Mouse (Mus musculus): Measurements from ENCODE around the gene Klc3. TPM values are rescaled to one million over a fixed set of nuclear protein-coding genes. Genes with fewer than 3 reads are reported as not detected.
A peak's percentile ranks its signal among the peaks of the same experiment; 100 is the strongest.

Gene Klc3
- polyA plus RNA-seq (2016; fragmentation: Nextera tagmentation; extraction: Ambion mirVana) = 3.6 and 4.8 TPM in 2 replicates

DNA sequence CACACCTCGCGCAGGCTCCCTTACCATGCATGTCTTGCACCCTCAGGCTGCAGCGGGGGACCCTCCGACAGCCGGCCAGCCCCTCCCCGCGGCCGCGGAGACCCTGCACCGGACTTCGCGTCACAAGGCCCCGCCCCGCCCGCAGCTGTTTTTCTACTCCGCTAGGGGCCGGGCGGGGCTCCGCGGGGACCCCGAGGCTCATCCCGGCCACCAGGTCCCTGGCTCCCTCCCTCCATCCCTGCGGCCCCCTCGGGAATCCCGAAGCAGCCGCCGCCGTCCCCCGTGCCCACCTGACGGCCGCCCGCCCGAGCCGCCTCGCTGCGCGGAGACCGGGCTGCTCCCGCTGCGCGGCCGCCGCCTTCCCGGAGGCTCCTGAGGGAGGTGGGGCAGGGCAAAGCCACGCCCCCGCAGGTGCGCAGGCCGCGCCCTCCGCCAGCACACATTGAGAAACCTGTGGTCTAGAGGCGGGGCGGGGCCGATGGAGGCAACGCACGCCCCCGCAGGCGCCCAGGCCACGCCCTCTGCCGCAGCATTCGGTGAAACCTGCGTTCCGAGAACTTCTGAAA, at the start of gene Klc3:
TSS of gene Klc3 (minus strand) at position 374 of the 566 bp plus-strand sequence.
- DNase-seq (ENCODE audit: extremely low spot score, low spot score) = peak; percentile 41
- Histone ChIP-seq H3K4me1 (peaks cover 28% of the 10 kb centered on the region), H3K36me3 (replicated peaks) (no peaks in the 10 kb centered on the region), H3K27ac (peak within 1 kb of the TSS; percentile 62), H3K4me3 (peak within 1 kb of the TSS; percentile 75), H3K27me3 (ENCODE audit: poor library complexity, severe bottlenecking) (peaks cover 83% of the 10 kb centered on the region), H3K9me3 (peaks cover 9% of the 10 kb centered on the region)
- WGBS = under 1% methylated on average over 62 of the region's 62 CpGs

DNA sequence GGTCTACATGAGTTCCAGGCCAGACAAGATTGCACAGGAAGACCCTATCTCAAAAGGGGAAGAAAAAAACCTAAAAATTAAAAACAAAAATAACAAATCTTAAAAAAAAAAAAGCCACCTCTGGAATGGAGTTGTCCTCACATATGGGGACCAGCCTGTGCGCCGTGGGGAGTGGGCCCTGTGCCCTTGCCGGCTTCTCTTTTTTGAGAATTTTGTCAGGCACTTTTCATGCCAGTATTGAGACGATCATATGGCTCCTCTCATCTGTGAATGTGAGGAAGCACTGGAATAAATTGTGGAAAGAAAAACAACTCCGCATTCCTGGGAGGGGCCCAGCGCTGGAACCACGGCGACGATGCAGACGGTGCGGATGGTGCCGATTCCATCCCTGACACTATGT, 45.3 kb upstream of the Klc3 start:
- WGBS = 91% methylated on average over 12 of the region's 12 CpGs
- H3K27ac ChIP-seq = no peak overlapping the region
- peaks cover 8% of the 10 kb centered on the region for H3K9me3 ChIP-seq
- no peaks in the 10 kb centered on the region for H3K27me3 ChIP-seq (ENCODE audit: poor library complexity, severe bottlenecking)
- DNase-seq (ENCODE audit: extremely low spot score, low spot score) = no peak
- no peak overlapping the region for H3K4me3 ChIP-seq
- H3K36me3 ChIP-seq (replicated peaks) = peaks cover 87% of the 10 kb centered on the region
- no peaks in the 10 kb centered on the region for H3K4me1 ChIP-seq

DNA sequence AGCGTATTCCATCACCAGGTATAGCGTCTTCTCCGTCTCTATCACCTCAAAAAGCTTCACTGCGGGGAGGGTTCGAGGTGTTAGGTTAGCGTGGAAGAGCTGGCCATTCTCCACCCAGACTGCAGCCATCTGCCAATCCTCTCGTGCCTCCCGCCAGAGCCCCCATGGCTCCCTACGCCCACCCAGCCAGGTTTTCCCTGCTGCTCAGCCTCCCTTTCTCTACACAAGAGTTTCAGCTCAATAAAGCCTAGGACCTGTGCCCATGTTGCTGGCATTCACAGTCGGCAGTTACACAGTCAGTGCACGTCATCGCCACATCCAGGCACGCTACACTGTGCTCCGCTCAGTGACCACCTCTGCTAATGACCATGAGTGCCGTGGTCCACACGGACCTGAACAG, 43.8 kb upstream of the Klc3 start:
- 94% methylated on average over 16 of the region's 16 CpGs for WGBS

DNA sequence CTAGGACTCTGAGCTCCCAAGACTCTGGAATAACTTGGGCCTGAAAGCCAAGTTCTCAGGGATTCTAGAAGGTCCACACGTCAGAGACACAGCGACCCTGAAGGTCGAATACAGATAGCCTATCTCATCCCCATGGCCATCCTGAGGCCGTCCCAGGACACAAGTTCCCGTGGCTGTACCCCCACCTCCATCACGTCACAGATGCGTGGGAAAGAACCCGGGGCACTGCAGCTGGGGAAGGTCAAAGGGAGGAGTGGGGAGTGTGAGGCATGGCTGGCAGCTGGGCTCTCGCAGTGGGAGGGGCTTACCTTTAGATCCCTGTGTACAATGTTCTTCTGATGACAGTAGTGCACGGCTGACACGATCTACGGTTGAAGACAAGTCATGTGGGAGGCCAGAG, 40.9 kb upstream of the Klc3 start:
- Histone ChIP-seq H3K4me1 (no peaks in the 10 kb centered on the region), H3K27ac (no peak overlapping the region), H3K36me3 (replicated peaks) (peaks cover 99% of the 10 kb centered on the region), H3K27me3 (ENCODE audit: poor library complexity, severe bottlenecking) (no peaks in the 10 kb centered on the region), H3K9me3 (no peaks in the 10 kb centered on the region), H3K4me3 (no peak overlapping the region)
- no peak for DNase-seq (ENCODE audit: extremely low spot score, low spot score)
- WGBS = 92% methylated on average over 12 of the region's 12 CpGs

More for the DNA sequence above, 43.8 kb upstream of the Klc3 start:
- DNase-seq (ENCODE audit: extremely low spot score, low spot score) = no peak
- H3K36me3 ChIP-seq (replicated peaks) = peaks cover 99% of the 10 kb centered on the region
- no peaks in the 10 kb centered on the region for H3K27me3 ChIP-seq (ENCODE audit: poor library complexity, severe bottlenecking)
- no peak overlapping the region for H3K4me3 ChIP-seq
- no peaks in the 10 kb centered on the region for H3K4me1 ChIP-seq
- H3K9me3 ChIP-seq = peaks cover 8% of the 10 kb centered on the region
- no peak overlapping the region for H3K27ac ChIP-seq

DNA sequence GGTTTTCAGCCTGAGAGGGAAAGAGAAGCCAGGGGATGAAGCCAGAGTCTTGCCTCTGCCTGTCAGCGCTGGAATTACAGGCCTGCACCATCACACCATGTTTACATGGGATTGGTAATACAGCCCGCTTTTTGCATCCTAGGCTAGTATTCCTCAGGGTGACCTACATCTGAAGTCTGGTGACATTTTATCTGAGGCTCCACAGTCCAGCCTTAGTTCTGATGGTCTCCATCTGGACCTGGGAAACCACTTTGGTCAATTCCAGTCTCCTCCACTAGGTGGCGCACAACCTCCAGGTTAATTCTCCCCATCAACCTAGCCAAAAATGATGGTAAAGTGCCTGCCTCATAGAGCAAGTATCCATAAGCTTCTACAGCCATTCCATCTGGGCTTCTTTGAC, 39.4 kb upstream of the Klc3 start:
- no peaks in the 10 kb centered on the region for H3K27me3 ChIP-seq (ENCODE audit: poor library complexity, severe bottlenecking)
- peak; percentile 74 for DNase-seq (ENCODE audit: extremely low spot score, low spot score)
- H3K4me1 ChIP-seq = no peaks in the 10 kb centered on the region
- no peaks in the 10 kb centered on the region for H3K9me3 ChIP-seq
- no peak overlapping the region for H3K27ac ChIP-seq
- H3K4me3 ChIP-seq = no peak overlapping the region
- H3K36me3 ChIP-seq (replicated peaks) = peaks cover 97% of the 10 kb centered on the region
- WGBS = 40% methylated on average over 3 of the region's 3 CpGs

DNA sequence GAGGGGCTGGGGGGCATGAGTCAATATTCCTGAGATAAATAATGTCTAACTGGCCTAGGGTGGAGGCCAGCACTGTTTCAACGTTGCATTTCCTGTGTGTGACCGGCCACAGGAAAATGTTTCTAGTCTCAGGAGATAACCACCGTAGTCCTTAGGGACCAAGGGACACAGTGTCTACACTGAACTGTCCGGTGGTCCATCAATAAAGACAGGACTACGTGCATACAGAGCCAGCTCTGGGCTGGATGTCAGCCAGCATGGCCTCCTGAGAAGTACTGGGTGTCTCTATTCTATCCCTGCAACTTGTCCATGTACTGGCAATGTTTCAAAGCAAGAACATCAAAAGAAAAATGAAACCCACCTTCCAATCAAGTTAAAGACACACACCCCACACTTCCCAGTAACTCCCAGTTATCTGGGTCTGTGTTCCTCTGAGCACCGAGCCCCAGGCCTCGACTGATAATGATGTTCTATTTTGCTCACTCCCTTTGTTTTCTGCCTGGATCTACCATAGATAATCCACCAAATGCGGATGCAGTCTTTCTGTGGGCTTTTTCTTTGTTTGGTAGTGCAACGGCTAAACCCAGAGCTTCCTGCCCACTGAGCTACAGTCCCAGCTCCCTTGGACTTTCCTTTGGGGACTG, 37.7 kb upstream of the Klc3 start:
- Histone ChIP-seq H3K36me3 (replicated peaks) (peaks cover 97% of the 10 kb centered on the region), H3K4me3 (no peak overlapping the region), H3K4me1 (no peaks in the 10 kb centered on the region), H3K9me3 (no peaks in the 10 kb centered on the region), H3K27me3 (ENCODE audit: poor library complexity, severe bottlenecking) (no peaks in the 10 kb centered on the region), H3K27ac (no peak overlapping the region)
- no peak for DNase-seq (ENCODE audit: extremely low spot score, low spot score)
- WGBS = 91% methylated on average over 9 of the region's 9 CpGs

DNA sequence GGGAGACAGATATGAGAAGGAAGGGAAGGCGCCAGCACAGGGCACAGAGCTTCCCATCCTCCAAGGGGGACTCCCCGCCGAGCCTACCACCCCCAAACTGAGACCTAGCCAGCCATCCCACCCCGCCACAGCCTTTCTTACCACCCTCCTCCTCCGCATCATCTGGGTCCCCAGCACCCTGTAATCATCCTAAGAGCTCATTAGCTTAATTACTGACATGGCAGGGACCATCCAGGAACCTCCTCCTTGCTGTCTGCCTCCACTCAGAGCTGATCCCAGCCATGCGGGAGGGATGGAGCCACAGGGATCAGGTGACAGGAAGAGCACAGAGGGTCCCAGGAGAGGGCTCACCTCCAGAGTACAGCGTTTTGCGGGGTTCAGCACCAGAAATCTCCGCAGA, 33.1 kb upstream of the Klc3 start:
- H3K9me3 ChIP-seq = peaks cover 11% of the 10 kb centered on the region; the same call in 1 of the 2 replicates
- H3K4me3 ChIP-seq = no peak overlapping the region
- no peak for DNase-seq (ENCODE audit: extremely low spot score, low spot score)
- peaks cover 98% of the 10 kb centered on the region for H3K36me3 ChIP-seq (replicated peaks)
- H3K4me1 ChIP-seq = no peaks in the 10 kb centered on the region
- H3K27me3 ChIP-seq (ENCODE audit: poor library complexity, severe bottlenecking) = no peaks in the 10 kb centered on the region
- 80% methylated on average over 9 of the region's 9 CpGs for WGBS
- H3K27ac ChIP-seq = no peak overlapping the region

DNA sequence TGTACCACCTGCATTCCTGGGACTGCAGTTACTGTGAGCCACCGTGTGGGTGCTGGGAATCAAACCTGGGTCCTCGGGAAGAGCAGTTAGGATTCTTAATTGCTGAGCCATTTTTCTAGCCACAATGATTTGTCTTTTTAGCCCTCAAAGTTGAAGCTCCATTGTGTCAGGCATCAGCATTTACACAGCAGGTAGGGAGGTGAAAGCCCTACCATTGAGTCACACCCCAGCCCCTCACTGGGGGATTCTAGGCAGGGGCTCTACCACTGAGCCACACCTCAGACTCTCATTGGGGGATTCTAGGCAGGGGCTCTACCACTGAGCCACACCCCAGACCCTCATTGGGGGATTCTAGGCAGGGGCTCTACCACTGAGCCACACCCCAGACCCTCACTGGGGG, 32.4 kb upstream of the Klc3 start:
- no peaks in the 10 kb centered on the region for H3K4me1 ChIP-seq
- H3K4me3 ChIP-seq = no peak overlapping the region
- DNase-seq (ENCODE audit: extremely low spot score, low spot score) = no peak
- no peak overlapping the region for H3K27ac ChIP-seq
- H3K27me3 ChIP-seq (ENCODE audit: poor library complexity, severe bottlenecking) = no peaks in the 10 kb centered on the region
- H3K9me3 ChIP-seq = peaks cover 11% of the 10 kb centered on the region; the same call in 1 of the 2 replicates
- peaks cover 98% of the 10 kb centered on the region for H3K36me3 ChIP-seq (replicated peaks)
- WGBS = 94% methylated on average over 2 of the region's 2 CpGs

DNA sequence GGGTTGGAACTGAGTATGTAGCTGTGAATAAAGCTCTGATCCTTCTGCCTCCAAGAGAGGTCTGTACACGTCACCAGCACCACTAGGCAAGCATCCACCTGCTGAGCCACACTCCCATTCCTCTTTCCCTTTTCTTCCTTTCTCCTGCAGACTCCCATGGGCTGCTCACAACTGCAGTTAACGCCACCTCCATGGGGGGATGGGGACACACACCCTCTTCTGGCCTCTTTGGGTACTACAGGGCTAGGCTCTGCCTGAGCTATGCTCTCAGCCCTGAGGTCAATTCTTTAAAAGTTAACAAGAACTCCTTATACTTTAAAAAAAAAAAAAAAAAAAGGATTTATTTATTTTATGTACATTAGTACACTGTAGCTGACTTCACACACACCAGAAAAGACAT, 28.6 kb upstream of the Klc3 start:
- Histone ChIP-seq H3K9me3 (peaks cover 11% of the 10 kb centered on the region; the same call in 1 of the 2 replicates), H3K27ac (no peak overlapping the region), H3K27me3 (ENCODE audit: poor library complexity, severe bottlenecking) (no peaks in the 10 kb centered on the region), H3K36me3 (replicated peaks) (peaks cover 100% of the 10 kb centered on the region), H3K4me1 (no peaks in the 10 kb centered on the region), H3K4me3 (no peak overlapping the region)
- no peak for DNase-seq (ENCODE audit: extremely low spot score, low spot score)
- WGBS = 86% methylated on average over 2 of the region's 2 CpGs

DNA sequence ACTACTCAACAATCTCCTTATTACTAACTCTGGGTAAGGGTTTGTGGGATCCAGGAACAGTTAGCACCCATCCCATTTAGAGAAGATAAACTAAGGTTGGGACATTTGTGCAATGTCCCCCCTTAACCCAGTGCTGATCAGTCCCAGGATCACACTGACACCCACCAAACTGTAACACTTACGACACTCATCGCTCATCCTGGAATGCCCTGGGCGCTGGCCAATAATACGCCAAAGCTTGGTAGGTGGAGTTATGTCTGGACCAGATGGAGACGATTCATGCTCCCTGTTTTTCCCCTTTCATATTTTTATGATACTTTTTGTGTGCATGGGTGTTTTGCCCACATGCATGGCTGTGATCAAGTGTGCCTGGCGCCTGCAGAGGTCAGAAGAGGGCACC, 26.5 kb upstream of the Klc3 start:
- peaks cover 11% of the 10 kb centered on the region; the same call in 1 of the 2 replicates for H3K9me3 ChIP-seq
- no peaks in the 10 kb centered on the region for H3K27me3 ChIP-seq (ENCODE audit: poor library complexity, severe bottlenecking)
- 93% methylated on average over 6 of the region's 6 CpGs for WGBS
- no peaks in the 10 kb centered on the region for H3K4me1 ChIP-seq
- no peak for DNase-seq (ENCODE audit: extremely low spot score, low spot score)
- no peak overlapping the region for H3K27ac ChIP-seq
- no peak overlapping the region for H3K4me3 ChIP-seq
- peaks cover 100% of the 10 kb centered on the region for H3K36me3 ChIP-seq (replicated peaks)

DNA sequence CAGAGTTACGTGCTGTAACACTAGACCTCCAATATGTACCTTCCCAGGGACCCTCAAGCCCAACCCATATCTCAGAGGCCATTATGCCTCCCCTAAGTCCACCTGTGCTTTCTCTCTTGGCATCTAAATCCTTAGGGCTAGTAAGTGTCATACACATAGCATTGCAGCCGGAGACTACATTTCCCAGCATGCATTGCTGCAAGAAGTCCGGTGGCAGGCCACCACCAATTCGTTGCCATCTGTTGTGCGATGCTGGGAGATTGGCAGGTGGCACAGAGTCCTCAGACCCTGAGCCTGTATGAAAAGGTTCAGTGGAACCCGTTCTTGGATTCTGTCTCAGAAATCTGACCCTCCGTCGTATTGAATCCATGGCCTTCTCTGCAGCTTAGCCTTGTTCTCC, 25.8 kb upstream of the Klc3 start:
- no peak for DNase-seq (ENCODE audit: extremely low spot score, low spot score)
- Histone ChIP-seq H3K27ac (no peak overlapping the region), H3K27me3 (ENCODE audit: poor library complexity, severe bottlenecking) (no peaks in the 10 kb centered on the region), H3K36me3 (replicated peaks) (peaks cover 100% of the 10 kb centered on the region), H3K4me3 (no peak overlapping the region), H3K4me1 (no peaks in the 10 kb centered on the region), H3K9me3 (peaks cover 11% of the 10 kb centered on the region; the same call in 1 of the 2 replicates)
- WGBS = 72% methylated on average over 8 of the region's 8 CpGs

DNA sequence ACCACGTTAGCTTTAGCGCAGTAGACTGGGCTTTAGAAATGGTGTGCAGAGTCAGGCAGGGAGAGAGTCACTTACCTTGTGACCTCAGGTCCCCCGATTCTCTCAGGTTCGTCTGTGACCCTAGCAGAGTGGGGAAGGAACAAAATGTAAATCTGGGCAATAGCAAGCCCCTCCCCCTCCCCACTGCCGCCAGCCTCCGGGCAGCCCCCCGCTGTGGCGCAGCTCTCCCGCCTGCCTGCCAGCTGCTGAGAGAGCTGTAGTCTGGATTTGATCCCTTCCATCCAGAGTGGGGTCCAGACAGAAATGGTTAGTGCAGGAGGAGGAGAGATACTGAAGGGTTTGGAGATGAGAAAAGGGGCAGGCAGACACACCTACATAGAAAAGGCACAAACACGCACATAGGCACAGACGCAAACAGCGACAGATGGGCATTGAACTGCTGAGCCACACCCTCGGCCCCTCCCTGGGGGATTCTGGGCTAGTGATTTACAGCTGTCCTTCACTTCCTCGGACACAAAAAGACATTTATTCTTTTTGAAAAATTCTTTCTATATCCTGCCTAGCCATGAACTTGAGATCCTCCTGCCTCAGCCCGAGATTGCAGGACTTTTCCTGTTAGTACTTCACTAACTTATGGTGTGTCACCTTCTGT, 24.2 kb upstream of the Klc3 start:
- H3K4me3 ChIP-seq = no peak overlapping the region
- H3K27ac ChIP-seq = no peak overlapping the region
- H3K36me3 ChIP-seq (replicated peaks) = peaks cover 85% of the 10 kb centered on the region
- no peak for DNase-seq (ENCODE audit: extremely low spot score, low spot score)
- H3K9me3 ChIP-seq = peaks cover 9% of the 10 kb centered on the region; the same call in 1 of the 2 replicates
- peaks cover 4% of the 10 kb centered on the region for H3K27me3 ChIP-seq (ENCODE audit: poor library complexity, severe bottlenecking)
- H3K4me1 ChIP-seq = no peaks in the 10 kb centered on the region
- WGBS = 71% methylated on average over 15 of the region's 15 CpGs

DNA sequence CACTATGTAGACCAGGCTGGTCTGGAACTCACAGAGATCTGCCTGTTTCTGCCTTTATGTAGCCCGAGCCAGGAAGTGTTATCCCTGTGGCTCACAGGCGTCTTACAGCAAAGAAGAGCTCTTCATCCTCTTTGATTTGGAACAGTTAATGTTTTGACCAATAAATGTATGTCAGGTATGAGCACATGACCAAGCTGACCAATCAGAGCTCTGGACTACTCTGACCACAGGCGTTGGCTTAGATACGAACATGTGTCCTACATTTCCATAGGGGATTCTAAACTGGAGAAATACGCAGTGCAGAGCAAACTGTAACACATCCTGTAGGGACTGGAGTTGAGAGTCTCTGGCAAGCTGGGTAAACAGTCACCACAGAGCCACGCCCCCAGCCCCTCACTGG, 23.0 kb upstream of the Klc3 start:
- H3K4me3 ChIP-seq = no peak overlapping the region
- H3K9me3 ChIP-seq = no peaks in the 10 kb centered on the region
- H3K27me3 ChIP-seq (ENCODE audit: poor library complexity, severe bottlenecking) = peaks cover 16% of the 10 kb centered on the region
- no peaks in the 10 kb centered on the region for H3K4me1 ChIP-seq
- DNase-seq (ENCODE audit: extremely low spot score, low spot score) = no peak
- peaks cover 72% of the 10 kb centered on the region for H3K36me3 ChIP-seq (replicated peaks)
- WGBS = 91% methylated on average over 6 of the region's 6 CpGs
- no peak overlapping the region for H3K27ac ChIP-seq

Measured in forebrain, embryonic 10.5 days (tissue).